In genomic region chr16:55789291-55789690, GRCm38 (mm10) we compare ENCODE assay signal across 14 mouse cellular contexts. TPM values are rescaled to one million over a fixed set of nuclear protein-coding genes. Genes with fewer than 3 reads are reported as not detected.
DNase-seq lines count a peak whose midpoint lies in the region; ATAC-seq and TF ChIP-seq lines count a peak whose summit lies in the region.
"Had no signal": no experiment of that assay in that cellular context is flagged by ENCODE, and none has a peak within 500 bp of the region (broad histone marks: within the 10 kb centered on the region; RNA-seq: fewer than 3 reads in every experiment).

No protein-coding gene starts in this region.

- TF ChIP-seq POLR2A in kidney, adult 2 months (IDR thresholded peaks at IDR 0.05; ENCODE audit: low read depth, low read length) = no peak

- 4% methylated on average over 1 of the region's 1 CpGs for WGBS in kidney, adult 2 months

- ATAC-seq in Patski = peak; percentile 100
- ATAC-seq: hindbrain, postnatal 0 days had no signal

- in situ Hi-C loops in Patski (cut with MboI; ENCODE audit: low pct_unique_long_range_greater_than_20kb) = no loop called here

- no peak overlapping the region for H3K4me3 ChIP-seq in kidney, adult 2 months (ENCODE audit: insufficient read depth, low read depth, low read length)
- H3K4me3 ChIP-seq: erythroblast, embryonic 14.5 days; lung, embryonic 15.5 days had no signal

- CTCF ChIA-PET in Patski (lab: Charles Lee) = no interaction called here

- no peak overlapping the region for H3K27ac ChIP-seq in kidney, adult 2 months (ENCODE audit: insufficient read depth, low read depth, low read length)
- H3K27ac ChIP-seq: hindbrain, postnatal 0 days; lung, embryonic 15.5 days had no signal

- peak; percentile 36 for DNase-seq in adrenal gland, postnatal 14 days
- DNase-seq in adrenal gland, postnatal 4 days (ENCODE audit: low spot score in 2 of 2) = no peak
- DNase-seq in Patski (ENCODE audit: low read depth, low spot score) = peak; percentile 77
- peak; percentile 43 for DNase-seq in kidney, adult 2 months
- peak; percentile 14 to 39 for DNase-seq in kidney, postnatal 4 days
- DNase-seq in embryo, embryonic 10.5 days (ENCODE audit: low spot score) = no peak
- no peak for DNase-seq in urinary bladder, postnatal 4 days (ENCODE audit: low spot score in 2 of 2)
- no peak for DNase-seq in cerebellum, postnatal 10 days
- DNase-seq: cerebellum, adult 9-10 months; right cerebral cortex, postnatal 25 days; thymus, postnatal 14 days had no signal

- POLR2A ChIA-PET in Patski (lab: Charles Lee) = no interaction called here

- no peaks in the 10 kb centered on the region for H3K4me1 ChIP-seq in kidney, adult 2 months (ENCODE audit: control insufficient read depth, insufficient read depth, low read length)
- H3K4me1 ChIP-seq: lung, embryonic 15.5 days had no signal

- H3K27me3 ChIP-seq in Patski = no peaks in the 10 kb centered on the region
- no peaks in the 10 kb centered on the region for H3K27me3 ChIP-seq in kidney, adult 2 months (replicated peaks; ENCODE audit: control insufficient read depth, insufficient read depth, low read length)
- H3K27me3 ChIP-seq: lung, embryonic 15.5 days had no signal

- TF ChIP-seq CTCF in Patski (IDR thresholded peaks at IDR 0.05) = no peak
- TF ChIP-seq CTCF in kidney, adult 2 months (conservative IDR thresholded peaks at IDR 0.05; ENCODE audit: insufficient read depth, insufficient read length, low read depth, low read length) = no peak

- no peaks in the 10 kb centered on the region for H3K36me3 ChIP-seq in kidney, adult 2 months (ENCODE audit: control insufficient read depth, insufficient read depth, low read length)
- H3K36me3 ChIP-seq: lung, embryonic 15.5 days had no signal

RNA-seq across cellular contexts. Expression of gene Nfkbiz, which starts 49.4 kb away (rescaled TPM):
- total RNA-seq in adrenal gland, postnatal 14 days (2021) = 8.6 and 9.9 TPM in 2 replicates
- total RNA-seq in adrenal gland, postnatal 4 days (2021) = 1 to 10 TPM; 6.8 to 7.4 TPM
- polyA plus RNA-seq in Patski (2021) = 94.5 TPM
- 4.7 and 5.2 TPM in 2 replicates for polyA plus RNA-seq in kidney, adult 2 months (2012; rRNA removed)

Comparison
In these comparisons a context has a peak if more than half of its experiments do, and no peak if none do; other contexts are left out.
1. DNase-seq: peak in adrenal gland, postnatal 14 days (single experiment), Patski (single experiment), kidney, adult 2 months (single experiment) and kidney, postnatal 4 days (2 of 2); none in adrenal gland, postnatal 4 days (0 of 2), embryo, embryonic 10.5 days (single experiment), urinary bladder, postnatal 4 days (0 of 2) and cerebellum, postnatal 10 days (0 of 2).